24 mouse cellular contexts compared by ENCODE assay signal in genomic region chr14:22918499-22918898, GRCm38 (mm10).
DNase-seq lines count a peak whose midpoint lies in the region; ATAC-seq and TF ChIP-seq lines count a peak whose summit lies in the region.
"Had no signal": no experiment of that assay in that cellular context is flagged by ENCODE, and none has a peak within 500 bp of the region (broad histone marks: within the 10 kb centered on the region; RNA-seq: fewer than 3 reads in every experiment).

No protein-coding gene starts in this region.

- no peak overlapping the region for H3K4me2 ChIP-seq in forebrain, postnatal 0 days (ENCODE audit: low read depth)
- no peak overlapping the region for H3K4me2 ChIP-seq in midbrain, embryonic 11.5 days
- no peak overlapping the region for H3K4me2 ChIP-seq in limb, embryonic 15.5 days
- H3K4me2 ChIP-seq: forebrain, embryonic 13.5 days; heart, embryonic 11.5 days; hindbrain, embryonic 13.5 days had no signal

- H3K9ac ChIP-seq in forebrain, postnatal 0 days: no peak overlapping the region
- H3K9ac ChIP-seq in midbrain, embryonic 11.5 days (ENCODE audit: low read length): no peak overlapping the region
- no peak overlapping the region for H3K9ac ChIP-seq in limb, embryonic 15.5 days
- H3K9ac ChIP-seq: forebrain, embryonic 13.5 days; hindbrain, embryonic 13.5 days had no signal

- 83% methylated on average over 3 of the region's 3 CpGs for WGBS in forebrain, postnatal 0 days
- WGBS in forebrain, embryonic 10.5 days: 91% methylated on average over 3 of the region's 3 CpGs
- WGBS in midbrain, embryonic 11.5 days: 87% methylated on average over 3 of the region's 3 CpGs
- 89% methylated on average over 3 of the region's 3 CpGs for WGBS in midbrain, embryonic 10.5 days
- 83% methylated on average over 3 of the region's 3 CpGs for WGBS in limb, embryonic 15.5 days

- no peaks in the 10 kb centered on the region for H3K36me3 ChIP-seq in forebrain, postnatal 0 days (ENCODE audit: insufficient read depth)
- H3K36me3 ChIP-seq in forebrain, embryonic 10.5 days (replicated peaks): no peaks in the 10 kb centered on the region
- no peaks in the 10 kb centered on the region for H3K36me3 ChIP-seq in midbrain, embryonic 11.5 days (ENCODE audit: control insufficient read depth, insufficient read depth, low read length)
- H3K36me3 ChIP-seq in midbrain, embryonic 10.5 days: no peaks in the 10 kb centered on the region
- H3K36me3 ChIP-seq in limb, embryonic 15.5 days: no peaks in the 10 kb centered on the region
- H3K36me3 ChIP-seq: G1E; hindbrain, embryonic 13.5 days had no signal

- 0 out of 2 replicates have a peak, but pooled peaks cover 5% of the 10 kb centered on the region for H3K4me1 ChIP-seq in forebrain, postnatal 0 days (ENCODE audit: insufficient read depth)
- H3K4me1 ChIP-seq in forebrain, embryonic 10.5 days: no peaks in the 10 kb centered on the region
- H3K4me1 ChIP-seq in midbrain, embryonic 11.5 days (ENCODE audit: control insufficient read depth, insufficient read depth, low read length): no peaks in the 10 kb centered on the region
- H3K4me1 ChIP-seq in midbrain, embryonic 10.5 days: peaks cover 8% of the 10 kb centered on the region
- H3K4me1 ChIP-seq in limb, embryonic 15.5 days: 0 out of 2 replicates have a peak, but pooled peaks cover 5% of the 10 kb centered on the region
- H3K4me1 ChIP-seq: forebrain, embryonic 13.5 days; hindbrain, embryonic 13.5 days had no signal

- H3K9me3 ChIP-seq in forebrain, postnatal 0 days (ENCODE audit: low read length): no peaks in the 10 kb centered on the region
- H3K9me3 ChIP-seq in forebrain, embryonic 10.5 days: no peaks in the 10 kb centered on the region
- no peaks in the 10 kb centered on the region for H3K9me3 ChIP-seq in midbrain, embryonic 11.5 days (ENCODE audit: control insufficient read depth, low read length)
- H3K9me3 ChIP-seq in midbrain, embryonic 10.5 days (replicated peaks): no peaks in the 10 kb centered on the region
- H3K9me3 ChIP-seq in limb, embryonic 15.5 days: no peaks in the 10 kb centered on the region
- H3K9me3 ChIP-seq: forebrain, embryonic 13.5 days; hindbrain, embryonic 13.5 days had no signal

- no peak for DNase-seq in forebrain, postnatal 0 days
- DNase-seq in forebrain, embryonic 10.5 days (ENCODE audit: extremely low spot score, low spot score): no peak
- peak; percentile 33 for DNase-seq in midbrain, embryonic 11.5 days (ENCODE audit: low spot score, missing footprints)
- DNase-seq in midbrain, embryonic 10.5 days (ENCODE audit: low spot score): no peak
- DNase-seq in left cerebral cortex, adult 2 months (ENCODE audit: extremely low spot score in 1 of 2, low spot score in 2 of 2): no peak
- no peak for DNase-seq in retina, postnatal 1 day
- DNase-seq: adrenal gland, adult 2 months; adrenal gland, postnatal 14 days; B cell, adult 2 months; cerebellum, adult 11 months; cerebellum, adult 2 months; cerebellum, adult 9-11 months; cerebellum, postnatal 25 days; gastrocnemius, adult 2 months; gastrocnemius, postnatal 14 days had no signal

- no peak overlapping the region for H3K27ac ChIP-seq in forebrain, postnatal 0 days (ENCODE audit: low read depth, low read length)
- no peak overlapping the region for H3K27ac ChIP-seq in forebrain, embryonic 10.5 days
- H3K27ac ChIP-seq in midbrain, embryonic 11.5 days (ENCODE audit: low read depth, low read length): no peak overlapping the region
- no peak overlapping the region for H3K27ac ChIP-seq in midbrain, embryonic 10.5 days (replicated peaks)
- H3K27ac ChIP-seq in limb, embryonic 15.5 days: no peak overlapping the region
- no peak overlapping the region for H3K27ac ChIP-seq in left cerebral cortex, adult 2 months
- H3K27ac ChIP-seq: forebrain, embryonic 13.5 days; gastrocnemius, adult 2 months; hindbrain, embryonic 13.5 days had no signal

- no peak overlapping the region for H3K4me3 ChIP-seq in forebrain, postnatal 0 days (ENCODE audit: low read depth, low read length)
- no peak overlapping the region for H3K4me3 ChIP-seq in forebrain, embryonic 10.5 days
- no peak overlapping the region for H3K4me3 ChIP-seq in midbrain, embryonic 11.5 days (ENCODE audit: low read depth, low read length)
- H3K4me3 ChIP-seq in midbrain, embryonic 10.5 days: no peak overlapping the region
- no peak overlapping the region for H3K4me3 ChIP-seq in limb, embryonic 15.5 days
- no peak overlapping the region for H3K4me3 ChIP-seq in left cerebral cortex, adult 2 months
- H3K4me3 ChIP-seq: erythroblast, embryonic 14.5 days; forebrain, embryonic 13.5 days; gastrocnemius, adult 2 months; hindbrain, embryonic 13.5 days had no signal

- TF ChIP-seq CTCF in forebrain, postnatal 0 days (IDR thresholded peaks at IDR 0.05; ENCODE audit: low read depth): no peak
- TF ChIP-seq CTCF in left cerebral cortex, adult 2 months (IDR thresholded peaks at IDR 0.05): no peak

- peak; percentile 27; the same call in 1 of the 2 replicates for ATAC-seq in forebrain, postnatal 0 days
- no peak for ATAC-seq in midbrain, embryonic 11.5 days (ENCODE audit: low FRiP score)
- ATAC-seq in limb, embryonic 15.5 days (ENCODE audit: insufficient number of reproducible peaks, low FRiP score, low TSS enrichment, low read depth): peak; percentile 27; the same call in 1 of the 2 replicates
- ATAC-seq: forebrain, embryonic 13.5 days; forebrain, embryonic 16.5 days; hindbrain, embryonic 16.5 days had no signal

- no peaks in the 10 kb centered on the region for H3K27me3 ChIP-seq in forebrain, postnatal 0 days (ENCODE audit: insufficient read depth, low read length)
- no peaks in the 10 kb centered on the region for H3K27me3 ChIP-seq in forebrain, embryonic 10.5 days (ENCODE audit: poor library complexity, severe bottlenecking)
- no peaks in the 10 kb centered on the region for H3K27me3 ChIP-seq in midbrain, embryonic 11.5 days (ENCODE audit: control insufficient read depth, insufficient read depth, low read length)
- H3K27me3 ChIP-seq in midbrain, embryonic 10.5 days (ENCODE audit: low read depth, poor library complexity, severe bottlenecking): no peaks in the 10 kb centered on the region
- no peaks in the 10 kb centered on the region for H3K27me3 ChIP-seq in limb, embryonic 15.5 days
- H3K27me3 ChIP-seq: CH12.LX; forebrain, embryonic 13.5 days had no signal

- intact Hi-C loops in left cerebral cortex, adult 2 months (cut with DNase I): no loop called here
